Mouse (Mus musculus): Measurements from ENCODE around the gene Btbd1.

GRCm38 (mm10) chr7:81873807-81874206 is 44.6 kb upstream of the Btbd1 start:
- TF ChIP-seq CTCF (conservative IDR thresholded peaks at IDR 0.05; ENCODE audit: low read length) (no peak), POU5F1 (IDR thresholded peaks at IDR 0.05; ENCODE audit: borderline replicate concordance, low read length) (no peak), NANOG (IDR thresholded peaks at IDR 0.05; ENCODE audit: borderline replicate concordance, low read length) (no peak)
